Mouse (Mus musculus): Measurements from ENCODE around the gene Stk11ip.

Stk11ip gene

DNA sequence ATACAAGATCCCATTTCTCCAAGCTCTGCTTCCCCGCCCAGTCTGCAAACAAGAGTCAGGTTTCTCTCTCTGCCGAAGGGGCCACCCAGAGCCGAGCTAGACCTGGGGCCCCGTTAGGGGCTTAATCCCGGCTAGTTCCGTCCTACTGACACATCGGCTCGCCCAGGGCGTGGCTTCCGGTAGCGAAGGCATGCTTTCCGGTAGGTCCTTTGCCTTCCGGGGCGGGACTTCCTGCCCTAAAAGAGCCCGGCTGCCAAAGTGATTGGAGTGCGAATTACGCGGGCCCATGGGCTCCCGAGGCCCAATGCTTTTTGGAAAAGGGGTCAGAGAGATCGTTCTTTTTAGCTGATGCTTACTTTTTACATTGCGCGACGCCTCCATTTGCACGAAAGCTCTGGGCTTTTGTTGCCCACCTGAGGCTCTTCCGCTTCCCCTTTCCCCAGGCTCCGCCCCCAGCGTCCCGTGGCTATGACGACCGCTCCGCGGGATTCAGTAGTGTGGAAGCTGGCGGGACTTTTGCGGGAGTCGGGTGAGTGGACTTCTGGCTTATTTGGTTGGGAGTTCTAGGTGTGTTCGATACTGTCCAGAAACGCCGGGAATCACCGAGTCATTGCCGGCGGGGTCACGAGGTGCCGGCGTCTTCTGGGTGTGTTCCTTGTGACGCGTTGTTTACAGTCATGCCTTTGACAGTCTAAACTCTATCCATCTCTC is at the start of gene Stk11ip:
Gene Stk11ip, plus strand, starts transcription at position 209 of the 711 bp plus-strand sequence.
- peak; percentile 94 for DNase-seq (ENCODE audit: low spot score)

DNA sequence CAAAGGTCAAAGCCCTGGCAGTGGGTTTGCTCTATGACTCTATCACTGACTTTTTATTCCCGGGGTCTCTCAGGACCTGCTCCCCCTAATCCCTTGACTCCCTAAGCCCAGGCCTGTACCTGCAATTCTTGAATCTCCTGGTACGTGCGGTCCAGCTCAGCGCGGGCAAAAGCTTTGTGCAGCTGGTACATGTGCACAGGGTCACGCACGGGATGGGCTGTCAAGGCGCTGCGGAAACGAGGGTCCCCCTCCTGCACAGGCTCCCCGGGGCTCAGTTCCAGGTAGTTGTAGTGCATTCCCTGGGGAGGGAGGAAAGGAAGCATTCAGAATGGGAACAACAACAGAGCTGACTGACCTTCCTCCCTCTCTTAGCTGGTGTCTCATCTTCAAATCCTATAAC is 44.9 kb upstream of the Stk11ip start:
- DNase-seq (ENCODE audit: low spot score): no peak

DNA sequence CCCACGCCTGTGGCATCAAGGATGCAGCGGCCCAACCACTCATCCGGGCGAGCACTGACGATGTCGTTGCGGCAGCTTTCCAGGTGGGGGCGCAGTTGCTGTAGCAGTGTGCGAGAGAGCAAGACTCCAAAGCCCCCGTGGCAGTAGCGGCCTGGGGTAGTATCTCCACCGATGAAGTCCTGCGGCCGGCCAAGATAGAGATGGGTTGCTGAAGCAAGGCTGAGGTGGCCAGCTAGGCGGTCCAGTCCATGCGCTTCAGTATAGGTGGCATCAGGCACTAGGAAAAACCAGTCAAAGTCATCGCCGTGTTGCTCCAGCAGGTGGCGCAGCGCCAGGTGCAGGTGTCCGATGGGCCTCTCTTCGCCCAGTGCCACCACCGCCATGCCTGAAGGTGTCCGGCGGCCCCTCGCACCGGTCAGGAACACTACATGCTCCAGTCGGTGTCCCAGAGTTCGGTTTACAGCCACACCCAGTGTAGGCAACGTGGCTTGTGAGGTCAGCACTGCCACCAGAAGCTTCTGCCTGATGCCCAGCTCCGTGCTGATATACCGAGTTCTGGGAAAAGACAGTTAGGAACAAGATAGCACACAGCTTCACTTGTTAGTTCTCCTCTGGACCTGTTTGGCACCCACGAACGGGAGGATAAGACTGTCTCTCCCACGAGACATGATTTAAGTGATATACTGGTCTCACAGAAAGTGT is 43.9 kb upstream of the Stk11ip start:
- DNase-seq (ENCODE audit: low spot score): peak; percentile 83

DNA sequence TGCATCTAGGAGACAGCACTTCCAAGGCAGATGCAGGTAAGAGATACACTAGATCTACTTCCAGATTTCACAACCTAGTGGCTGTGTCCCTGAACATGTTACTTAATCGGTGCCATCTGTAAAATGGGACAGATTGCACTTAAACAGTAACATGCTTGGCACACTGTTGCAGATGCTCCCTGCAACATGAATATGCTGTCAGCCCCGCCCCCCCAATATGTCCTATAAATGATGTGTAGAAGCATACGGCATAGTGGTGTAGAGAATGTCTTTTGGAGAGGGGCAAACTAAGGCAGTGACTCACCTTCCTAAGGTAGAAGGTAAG is 43.4 kb upstream of the Stk11ip start:
- no peak for DNase-seq (ENCODE audit: low spot score)

DNA sequence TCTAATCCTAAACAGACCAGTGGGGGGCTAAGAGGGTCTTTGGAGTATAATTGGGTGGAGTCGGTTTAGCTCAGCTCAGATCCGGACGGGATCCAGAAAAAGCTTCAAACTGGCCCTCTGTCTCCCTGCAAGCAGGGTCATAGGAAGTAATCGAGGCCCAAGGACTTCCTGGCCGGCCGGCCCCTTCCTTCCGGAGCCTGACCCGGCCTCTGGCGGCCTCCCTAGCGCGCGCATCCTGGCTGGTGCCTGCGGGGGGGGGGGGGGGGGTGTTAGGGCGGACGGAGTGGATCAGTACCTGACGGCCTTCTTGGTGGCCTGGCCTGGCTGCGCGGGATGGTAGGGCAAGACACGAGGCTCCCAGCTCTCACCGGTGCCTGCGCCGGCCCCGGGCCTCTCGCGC is 42.8 kb upstream of the Stk11ip start:
- DNase-seq (ENCODE audit: low spot score): no peak

DNA sequence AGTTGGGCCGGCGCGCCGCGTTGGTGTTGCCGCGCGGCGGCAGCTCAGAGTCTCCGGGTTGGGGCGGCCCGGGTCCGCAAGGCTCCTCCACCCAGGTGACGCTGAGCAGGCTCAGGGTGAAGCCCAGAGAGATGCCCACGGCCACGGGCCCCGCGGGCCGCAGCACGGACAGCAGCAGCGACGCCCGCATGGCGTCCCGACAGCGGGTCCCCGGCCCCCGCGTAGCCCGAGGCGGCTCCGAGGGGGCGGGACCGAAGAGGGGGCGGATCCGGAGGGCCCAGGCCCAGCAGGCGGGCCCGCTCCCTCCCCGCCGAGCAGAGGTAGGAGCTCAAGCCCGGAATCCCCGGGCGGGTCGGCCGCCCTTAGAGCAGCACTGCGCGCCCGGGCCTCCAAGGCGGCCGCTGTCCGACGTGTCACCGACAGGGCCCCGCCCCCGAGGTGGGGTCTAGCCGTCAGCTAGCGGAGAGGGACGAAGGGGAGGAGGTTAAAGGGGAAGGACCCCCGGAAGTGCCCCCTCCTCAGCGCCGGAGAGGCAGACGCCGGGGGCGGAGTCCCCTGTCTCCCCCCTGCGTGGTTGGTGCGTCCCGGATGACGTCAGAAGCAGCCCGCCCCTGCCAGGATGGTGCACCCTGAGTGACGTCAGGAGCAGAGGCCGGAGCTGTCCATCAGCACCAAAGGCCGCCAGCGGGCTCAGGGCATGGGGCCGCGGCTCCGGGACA is 42.3 kb upstream of the Stk11ip start, which contains the start of the genes Chpf and Tmem198:
Gene Chpf, minus strand, starts transcription at position 392 of the 719 bp plus-strand sequence.
Gene Tmem198, plus strand, starts transcription at position 617 of the 719 bp plus-strand sequence.
- peak; percentile 97 for DNase-seq (ENCODE audit: low spot score)

DNA sequence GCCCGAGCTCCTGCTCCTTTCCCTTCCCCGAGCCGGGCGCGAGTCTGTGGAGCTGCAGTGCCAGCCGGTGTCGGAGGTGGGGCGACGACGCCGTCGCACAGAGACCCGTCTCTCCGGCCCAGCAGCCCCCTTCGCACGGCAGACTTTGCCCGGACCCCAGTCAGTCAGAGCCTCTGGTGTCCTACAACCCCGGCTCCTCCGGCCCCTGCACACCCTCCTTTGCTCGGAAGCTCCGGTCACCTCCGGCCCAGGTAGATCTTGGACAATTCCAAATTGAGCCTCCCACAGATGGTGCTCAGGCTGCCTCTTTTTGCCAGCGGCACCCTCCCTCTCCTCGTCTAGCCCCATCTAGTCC is 41.7 kb upstream of the Stk11ip start:
- no peak for DNase-seq (ENCODE audit: low spot score)

DNA sequence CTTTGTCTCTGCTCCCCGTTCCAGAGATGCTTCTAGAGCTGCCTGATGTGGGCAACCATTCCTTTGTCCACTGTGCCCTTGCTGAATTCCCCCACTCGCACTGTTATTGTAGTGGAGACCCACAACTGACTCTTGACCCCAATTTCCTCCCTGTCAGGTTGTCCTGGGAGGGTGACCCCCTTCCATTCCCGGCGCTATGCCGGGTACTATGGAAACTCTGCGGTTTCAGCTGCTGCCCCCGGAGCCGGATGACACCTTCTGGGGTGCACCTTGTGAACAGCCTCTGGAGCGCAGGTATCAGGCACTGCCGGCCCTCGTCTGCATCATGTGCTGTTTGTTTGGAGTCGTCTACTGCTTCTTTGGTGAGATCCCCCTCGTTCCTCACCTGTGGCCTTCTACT is 41.3 kb upstream of the Stk11ip start:
- no peak for DNase-seq (ENCODE audit: low spot score)

DNA sequence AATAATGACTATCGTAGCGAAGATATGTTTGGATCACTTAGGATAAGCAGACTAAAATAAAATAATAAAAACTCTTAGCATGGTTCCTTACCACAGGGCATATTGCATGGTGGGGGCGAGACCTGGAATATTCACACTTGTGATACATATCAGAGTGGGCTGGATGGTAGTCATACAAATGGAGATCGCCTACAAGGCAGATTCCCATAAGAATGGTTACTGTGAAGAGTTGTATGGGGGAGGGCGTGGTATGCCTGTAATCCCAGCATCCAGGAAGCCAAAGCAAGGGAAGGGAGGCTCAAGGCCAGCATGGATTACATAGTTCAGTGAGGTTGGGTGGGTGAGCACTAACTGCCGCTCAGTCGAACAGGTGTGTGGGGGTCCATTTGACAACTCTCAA is 40.6 kb upstream of the Stk11ip start:
- no peak for DNase-seq (ENCODE audit: low spot score)

DNA sequence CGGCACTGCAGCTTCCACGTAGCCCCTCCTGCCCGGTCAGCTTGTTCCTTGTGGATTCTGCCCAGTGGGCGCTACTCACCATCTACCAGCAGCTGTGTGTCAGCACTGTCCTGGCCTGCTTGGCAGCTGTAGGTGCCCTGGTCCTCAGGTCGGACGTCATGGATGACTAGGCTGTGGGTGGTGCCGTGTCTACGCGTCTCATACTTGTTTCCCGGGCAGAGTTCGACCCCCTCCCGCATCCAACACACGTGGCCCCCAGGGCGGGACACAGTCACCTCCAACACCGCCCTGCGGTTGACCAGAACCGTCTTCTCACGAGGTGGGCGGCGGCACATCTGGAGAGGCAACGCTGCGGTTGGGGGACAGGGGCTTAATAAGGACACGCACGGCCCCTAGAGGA is 34.8 kb upstream of the Stk11ip start:
- no peak for DNase-seq (ENCODE audit: low spot score)

DNA sequence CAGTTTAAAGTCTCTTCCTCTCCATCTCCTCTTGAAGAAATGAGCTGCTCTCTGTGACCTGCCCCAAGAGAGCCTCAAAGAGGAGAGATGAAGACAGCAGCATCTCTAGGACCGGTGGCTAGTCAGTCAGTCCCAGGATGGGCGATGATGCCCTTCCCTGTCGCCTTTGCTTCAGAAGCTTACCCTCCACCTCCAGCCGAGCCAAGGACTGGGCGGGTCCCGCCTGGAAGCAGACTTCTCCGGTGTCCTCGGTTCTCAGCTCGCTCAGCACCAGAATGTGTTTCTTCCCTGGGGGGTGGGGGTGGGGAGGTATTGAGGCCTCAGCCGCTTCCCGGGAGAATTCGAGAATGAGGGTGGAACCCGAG is 34.3 kb upstream of the Stk11ip start:
- no peak for DNase-seq (ENCODE audit: low spot score)

DNA sequence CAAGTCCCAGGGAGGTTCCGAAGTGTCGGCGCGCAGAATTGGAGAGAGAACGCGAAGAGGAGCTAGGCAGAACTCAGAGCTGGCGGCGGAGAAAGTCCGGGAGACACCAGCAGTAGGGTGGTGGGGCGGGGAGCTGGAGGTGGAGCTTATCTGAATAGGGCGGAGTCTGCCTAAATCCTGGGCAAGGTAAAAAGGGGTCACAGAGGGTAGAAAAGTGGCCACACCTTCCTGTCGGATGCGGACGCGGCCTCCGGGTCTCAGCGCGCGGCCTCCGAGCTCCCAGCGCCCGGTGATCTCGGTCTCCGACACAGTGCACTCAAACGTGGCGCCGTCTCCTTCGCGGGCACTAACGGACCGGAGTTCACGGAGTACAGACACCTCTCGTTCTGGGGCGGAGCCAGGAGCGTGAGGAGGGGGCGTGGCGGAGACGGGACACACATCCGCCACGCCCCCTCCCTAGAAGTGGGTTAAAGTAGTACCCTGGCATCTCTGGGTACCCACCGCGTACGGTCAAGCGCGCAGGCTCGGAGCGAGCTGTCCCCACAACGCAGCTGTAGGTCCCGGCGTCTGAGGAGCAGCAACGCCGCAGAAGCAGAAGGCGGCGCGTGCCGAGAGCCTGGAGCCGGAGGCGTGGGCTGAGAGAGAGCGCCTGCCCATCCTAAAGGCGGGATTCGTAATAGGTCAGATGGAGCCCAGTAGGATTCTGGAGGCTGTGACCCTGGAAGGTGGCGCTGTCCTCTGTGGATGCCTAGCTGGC is 33.7 kb upstream of the Stk11ip start:
- DNase-seq (ENCODE audit: low spot score): peak; percentile 52

DNA sequence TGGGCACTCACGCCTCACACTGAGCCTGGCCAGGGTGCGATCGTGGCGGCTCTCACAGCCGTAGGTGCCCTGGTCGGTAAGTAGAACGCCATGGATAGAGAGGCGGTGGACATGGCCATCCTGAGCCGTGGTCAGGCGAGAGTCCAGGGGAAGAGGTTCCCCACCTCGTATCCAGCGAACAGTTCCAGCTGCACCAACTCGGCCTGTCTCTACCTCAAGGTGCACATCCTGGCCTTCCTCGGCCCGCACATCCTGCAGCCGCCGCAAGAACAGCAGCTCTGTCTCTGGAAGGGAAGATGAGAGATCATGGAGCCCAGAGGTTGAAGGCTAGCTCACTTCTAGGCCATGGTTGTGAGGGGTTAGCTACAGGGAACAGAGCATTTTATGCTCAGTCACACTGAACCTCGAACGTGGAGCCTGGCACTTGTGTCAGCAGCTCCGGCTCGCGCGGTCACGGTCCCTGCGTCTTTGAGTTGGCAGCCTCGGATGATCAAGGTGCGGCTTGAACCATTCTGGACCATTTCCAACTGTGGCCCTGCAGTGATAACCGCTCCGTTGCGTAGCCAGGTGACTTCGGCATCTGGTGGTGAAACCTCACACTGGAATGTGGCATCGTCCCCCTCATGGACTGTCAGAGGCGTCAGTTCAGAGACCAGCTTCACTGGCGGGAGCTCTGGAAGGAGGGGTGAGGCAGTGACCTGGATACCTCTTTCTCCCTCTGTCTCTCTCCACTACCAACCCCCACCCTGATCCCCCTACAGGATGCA is 30.4 kb upstream of the Stk11ip start:
- DNase-seq (ENCODE audit: low spot score): no peak

DNA sequence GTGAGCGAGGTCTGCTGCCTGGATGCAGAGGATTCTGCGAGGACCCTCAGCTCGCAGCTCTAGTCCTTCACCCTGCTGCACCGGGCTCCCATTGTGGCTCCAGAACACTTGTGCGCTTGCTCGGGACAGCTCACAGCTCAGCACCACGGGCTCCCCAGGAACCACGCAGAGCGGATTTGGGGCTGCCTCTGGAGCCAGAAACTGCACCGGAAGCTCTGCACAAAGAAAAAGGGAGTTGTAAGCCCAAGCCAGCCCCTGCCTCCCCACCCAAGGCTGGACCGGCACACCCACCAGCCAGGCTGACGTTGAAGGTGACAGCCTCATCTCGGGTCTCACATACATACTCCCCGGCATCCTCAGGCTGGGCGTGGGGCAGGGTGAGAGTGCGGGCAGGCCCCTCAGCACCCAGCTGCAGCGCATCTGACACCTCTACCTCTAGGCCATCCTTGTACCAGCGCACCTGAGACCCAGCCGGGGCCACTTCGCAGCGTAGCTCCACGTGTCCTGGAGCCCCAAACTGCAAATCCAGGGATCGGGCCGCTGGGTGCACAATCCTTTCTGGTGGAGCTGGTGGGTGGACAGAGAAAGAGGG is 28.7 kb upstream of the Stk11ip start:
- no peak for DNase-seq (ENCODE audit: low spot score)

DNA sequence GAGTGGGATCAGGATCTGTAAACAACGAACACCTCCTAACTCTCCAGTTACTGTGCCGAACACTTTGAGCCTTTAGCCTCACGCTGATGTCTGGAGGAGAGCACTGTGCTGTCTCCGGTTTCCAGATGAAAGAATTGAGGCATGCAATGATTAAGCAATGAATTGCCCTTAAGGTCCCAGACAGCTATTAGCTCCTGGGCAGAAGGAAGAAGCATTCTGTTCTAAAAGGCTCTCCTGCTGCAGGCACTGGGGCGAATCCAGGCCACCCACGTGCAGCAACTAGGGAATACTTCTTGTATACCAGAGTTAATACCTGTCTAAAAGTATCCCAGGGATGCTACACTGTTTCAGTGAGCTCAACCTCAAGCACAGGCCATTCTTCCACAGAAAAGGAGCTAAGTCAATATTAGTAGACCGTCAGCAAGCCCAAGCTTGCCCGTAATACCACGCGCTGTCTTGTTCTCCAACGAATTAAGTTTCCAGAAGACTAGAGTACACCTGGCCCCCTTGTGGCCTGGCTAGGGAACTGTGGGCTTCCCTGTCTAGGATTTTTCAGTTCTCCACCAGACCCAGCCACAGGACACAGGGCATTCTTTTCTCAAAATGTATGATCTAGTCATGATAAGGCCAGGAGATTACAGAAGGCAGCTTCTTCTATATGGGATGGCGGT is 26.3 kb upstream of the Stk11ip start:
- no peak for DNase-seq (ENCODE audit: low spot score)

DNA sequence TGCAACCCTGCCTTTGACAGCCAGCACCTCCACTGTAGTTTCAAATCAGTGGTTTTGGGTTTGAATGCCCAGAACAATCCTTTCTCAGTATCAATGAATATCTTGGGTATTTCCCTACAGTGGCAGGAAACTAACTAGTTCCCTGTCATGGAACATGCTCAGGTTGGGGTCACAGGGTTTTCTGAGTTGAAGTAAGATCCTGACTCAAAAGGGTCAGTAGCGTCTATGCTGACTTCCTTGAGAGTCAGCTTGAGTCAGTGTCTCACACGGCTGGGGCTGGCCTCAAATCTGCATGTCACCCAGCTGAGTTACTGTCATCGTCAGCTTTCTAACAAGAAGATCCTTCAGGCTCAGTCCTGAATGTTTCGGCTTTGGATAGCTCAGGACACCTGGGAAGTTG is 22.4 kb upstream of the Stk11ip start:
- DNase-seq (ENCODE audit: low spot score): no peak

DNA sequence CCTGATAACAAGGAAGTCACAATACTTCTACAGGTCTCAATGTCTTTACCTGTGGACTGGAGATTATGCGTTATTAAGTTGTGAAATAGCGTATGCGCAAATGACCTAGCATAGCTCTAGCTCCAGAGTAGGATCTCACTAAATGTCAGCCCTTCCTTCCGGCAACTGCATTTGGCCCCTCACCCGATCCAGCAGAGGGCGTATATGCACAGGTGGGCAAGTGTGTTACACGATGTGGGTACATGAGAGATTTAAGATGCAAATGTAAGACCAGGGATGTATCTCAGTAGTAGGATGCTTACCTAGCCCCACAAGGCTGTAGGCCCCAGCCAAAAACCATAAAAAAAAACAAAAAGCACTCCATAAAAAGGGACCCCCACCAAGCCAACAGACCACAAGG is 21.9 kb upstream of the Stk11ip start:
- no peak for DNase-seq (ENCODE audit: low spot score)

DNA sequence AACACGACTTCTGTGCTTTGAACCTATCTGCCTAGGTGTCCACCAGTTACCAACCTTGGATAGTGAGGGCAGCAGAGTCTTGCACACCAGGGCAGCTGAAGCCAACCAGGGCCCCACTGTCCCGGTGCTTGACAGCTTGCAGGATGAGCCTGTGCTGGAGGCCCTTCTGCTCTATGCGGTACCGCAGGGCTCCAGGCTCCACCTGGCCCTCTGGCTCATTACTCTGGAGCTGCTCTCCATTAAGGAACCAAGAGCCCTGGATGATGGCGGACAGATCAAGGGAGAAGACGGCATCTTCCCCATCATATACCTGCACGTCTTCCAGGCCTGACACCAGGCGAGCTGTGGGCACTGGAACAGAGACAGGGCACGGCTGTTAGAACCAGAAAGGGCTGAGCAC is 19.4 kb upstream of the Stk11ip start:
- no peak for DNase-seq (ENCODE audit: low spot score)

DNA sequence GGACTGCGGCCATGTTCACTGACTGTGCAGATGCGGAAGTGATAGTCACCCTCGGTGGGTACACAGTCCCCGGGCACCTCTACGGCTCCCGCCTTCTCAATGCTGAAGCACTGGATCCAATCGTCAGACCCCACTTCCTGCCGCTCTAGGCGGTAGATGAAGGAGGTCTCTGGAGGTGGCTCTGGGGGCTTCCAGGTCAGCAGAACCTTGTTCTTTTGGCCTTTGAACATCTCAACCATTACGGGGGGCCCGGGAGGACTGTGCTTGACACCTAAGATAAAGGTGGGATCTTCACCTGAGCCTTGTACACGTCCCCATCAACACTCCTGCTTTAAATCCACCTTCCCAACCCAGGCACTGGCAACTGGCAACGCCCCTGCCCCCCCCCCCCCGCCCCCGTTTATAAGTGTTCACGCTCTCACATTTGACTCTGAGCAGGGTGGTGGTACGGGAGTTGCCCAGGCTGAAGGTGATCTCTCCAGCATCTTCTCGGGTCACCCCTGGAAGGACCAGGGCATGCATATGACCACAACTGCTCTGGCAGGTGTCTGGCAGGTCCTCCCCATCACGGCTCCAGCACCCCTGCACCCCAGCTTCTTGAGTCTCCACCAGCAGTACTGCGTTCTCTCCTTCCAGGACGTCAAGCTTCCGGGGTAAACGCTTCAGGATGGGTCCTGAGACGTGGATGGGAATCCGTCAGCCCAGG is 18.2 kb upstream of the Stk11ip start:
- DNase-seq (ENCODE audit: low spot score): no peak

DNA sequence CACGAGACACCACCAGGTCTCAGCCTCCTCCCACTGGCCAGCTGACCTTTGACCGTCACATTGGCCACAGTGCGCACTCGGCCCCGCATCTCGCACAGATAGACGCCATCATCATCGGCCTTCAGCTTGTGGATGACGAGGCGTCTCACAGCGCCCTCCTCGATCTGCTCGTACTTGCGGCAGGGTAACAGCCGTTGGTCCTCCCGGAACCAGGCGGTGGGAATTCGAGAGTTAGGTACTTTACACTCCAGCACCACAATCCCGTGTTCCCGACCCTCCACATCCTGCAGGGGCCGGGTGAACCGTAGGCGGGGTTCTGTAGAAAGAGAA is 17.7 kb upstream of the Stk11ip start:
- no peak for DNase-seq (ENCODE audit: low spot score)

All from layer of hippocampus, adult 11-12 months (tissue).